Mouse (Mus musculus): ENCODE results near the gene Zfy1. TPM values are rescaled to one million over a fixed set of nuclear protein-coding genes. Genes with fewer than 3 reads are reported as not detected.
A peak's percentile ranks its signal among the peaks of the same experiment; 100 is the strongest.
"Not testable (repeated sequence)": the region's sequence is repeated elsewhere in the genome, so short reads cannot be mapped to it uniquely, and the experiment has no call there.

Gene Zfy1
- not detected in 2 replicates for polyA plus RNA-seq (2015; fragmentation: Nextera tagmentation; extraction: Ambion mirVana)

- WGBS, result 88% methylated on average over 5 of the region's 11 CpGs
- not testable (repeated sequence) for H3K4me1 ChIP-seq; H3K36me3 ChIP-seq (ENCODE audit: poor library complexity, severe bottlenecking); H3K27ac ChIP-seq; H3K9me3 ChIP-seq (replicated peaks); ATAC-seq; H3K27me3 ChIP-seq; H3K4me3 ChIP-seq; H3K9ac ChIP-seq; H3K4me2 ChIP-seq
Measured at GRCm38 (mm10) chrY:797309-797708, at the start of gene Zfy1. Gene Zfy1 (minus strand): TSS chrY:797409.

- Histone ChIP-seq H3K4me1 (no peaks in the 10 kb centered on the region), H3K36me3 (ENCODE audit: poor library complexity, severe bottlenecking) (no peaks in the 10 kb centered on the region), H3K9ac (no peak within 1 kb of the TSS), H3K27ac (no peak within 1 kb of the TSS), H3K27me3 (no peaks in the 10 kb centered on the region), H3K4me2 (no peak within 1 kb of the TSS), H3K9me3 (replicated peaks) (no peaks in the 10 kb centered on the region), H3K4me3 (no peak within 1 kb of the TSS)
- WGBS, result 95% methylated on average over 9 of the region's 15 CpGs
- no peak for ATAC-seq
Measured at GRCm38 (mm10) chrY:818396-818795, 21.2 kb upstream of the Zfy1 start, which contains the start of gene Uba1y. Gene Uba1y (plus strand): TSS chrY:818649.

GRCm38 (mm10) chrY:808991-809661 lies 11.9 kb upstream of the Zfy1 start:
- H3K4me1 ChIP-seq, result no peaks in the 10 kb centered on the region
- no peak overlapping the region for H3K9ac ChIP-seq
- H3K4me3 ChIP-seq, result no peak overlapping the region
- peak; percentile 82 for ATAC-seq
- no peaks in the 10 kb centered on the region for H3K27me3 ChIP-seq
- H3K4me2 ChIP-seq, result peak overlapping the region; percentile 44
- H3K27ac ChIP-seq, result no peak overlapping the region
- 0% methylated on average over 12 of the region's 15 CpGs for WGBS
- no peaks in the 10 kb centered on the region for H3K9me3 ChIP-seq (replicated peaks)
- no peaks in the 10 kb centered on the region for H3K36me3 ChIP-seq (ENCODE audit: poor library complexity, severe bottlenecking)

Other genes with a start within 250 kb of the Zfy1 start
- gene Uba1y, start 21.2 kb upstream of the Zfy1 start, polyA plus RNA-seq (2015; fragmentation: Nextera tagmentation; extraction: Ambion mirVana), result 0.18 and 0.23 TPM in 2 replicates
- 11.5 and 14.9 TPM in 2 replicates for gene Kdm5d, start 100.4 kb upstream of the Zfy1 start, polyA plus RNA-seq (2015; fragmentation: Nextera tagmentation; extraction: Ambion mirVana)
- 40.7 and 57.5 TPM in 2 replicates for gene Eif2s3y, start 213.1 kb upstream of the Zfy1 start, polyA plus RNA-seq (2015; fragmentation: Nextera tagmentation; extraction: Ambion mirVana)